Mouse (Mus musculus): Measurements from ENCODE around the gene Lbh.
A peak's percentile ranks its signal among the peaks of the same experiment; 100 is the strongest.

The Lbh gene

DNA sequence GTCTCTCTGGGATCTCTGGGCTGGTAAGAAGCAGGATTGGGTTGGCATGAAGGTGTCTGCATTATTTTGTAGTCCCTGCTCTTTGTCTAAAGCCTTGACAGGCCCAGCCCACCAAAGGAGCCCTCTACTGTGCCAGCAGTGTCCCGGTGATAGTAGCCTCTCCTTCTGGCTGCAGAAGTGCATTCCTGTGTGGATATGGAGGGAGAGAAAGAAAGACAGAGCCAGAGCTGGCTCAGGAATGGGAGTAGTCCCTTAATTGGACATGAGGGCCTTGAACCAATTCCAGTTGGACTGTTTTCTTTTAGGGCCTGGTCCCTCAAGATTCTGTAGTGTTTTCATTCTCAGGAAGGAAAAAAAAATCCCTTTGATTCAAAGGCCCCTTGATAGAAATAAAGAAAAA lies 6.4 kb upstream of the Lbh start:
- DNase-seq (ENCODE audit: low spot score): no peak

DNA sequence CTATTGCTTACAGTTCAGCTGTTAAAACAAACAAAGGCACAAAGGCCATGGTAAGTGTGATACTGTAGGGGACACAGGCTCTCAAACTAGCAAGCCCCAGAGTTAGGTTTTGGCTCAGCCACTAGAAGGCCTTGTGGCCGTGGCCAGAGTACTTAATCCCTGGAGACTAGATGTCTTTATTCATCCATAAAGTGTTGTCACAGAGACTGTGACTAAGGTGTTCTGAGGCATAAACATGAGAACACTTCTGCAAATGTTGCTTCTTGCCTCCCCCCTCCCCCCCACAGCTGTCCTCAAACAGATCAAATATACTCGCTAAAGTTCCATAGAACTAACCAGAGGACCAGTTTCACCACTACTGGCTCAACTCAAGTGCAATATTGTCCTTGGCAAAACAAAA lies 4.0 kb upstream of the Lbh start:
- DNase-seq (ENCODE audit: low spot score): no peak

DNA sequence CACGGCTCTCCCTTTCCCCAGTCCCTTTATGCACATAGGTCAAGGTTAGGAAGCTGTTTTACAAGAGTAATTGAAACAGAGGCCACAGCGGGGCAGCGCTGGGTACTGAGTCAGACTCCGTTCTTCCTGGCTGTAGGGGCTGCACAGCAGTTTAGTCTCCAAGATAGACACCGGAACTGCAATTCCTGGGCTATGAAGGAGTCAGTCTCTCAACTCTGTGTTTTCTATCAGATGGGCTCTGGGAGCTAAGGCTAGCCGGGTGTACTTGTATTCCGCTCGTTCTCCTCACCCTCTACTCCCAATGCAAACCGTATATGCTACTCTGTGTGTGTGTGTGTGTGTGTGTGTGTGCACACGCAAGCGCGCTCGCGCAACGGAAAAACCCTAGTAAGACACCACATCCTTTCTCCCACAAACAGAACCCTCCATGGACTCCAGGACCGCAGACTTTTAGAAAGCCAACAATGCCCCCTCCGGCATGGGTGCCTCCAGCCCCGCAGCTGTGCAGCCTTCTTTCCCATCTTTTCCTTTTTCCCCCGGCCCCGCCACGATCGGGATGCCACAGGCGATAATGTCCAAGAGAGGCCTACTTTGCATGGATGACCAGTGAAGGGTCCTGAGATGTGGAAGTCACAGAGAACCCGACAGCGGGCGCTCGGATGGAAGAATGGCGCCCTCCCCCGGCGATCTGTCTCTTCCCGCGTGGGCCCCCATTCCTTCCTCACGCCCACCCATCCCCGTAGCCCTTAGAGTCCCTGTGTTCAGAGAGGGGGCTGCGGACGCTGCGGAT lies 669 bp upstream of the Lbh start:
- peak; percentile 64 for DNase-seq (ENCODE audit: low spot score)

DNA sequence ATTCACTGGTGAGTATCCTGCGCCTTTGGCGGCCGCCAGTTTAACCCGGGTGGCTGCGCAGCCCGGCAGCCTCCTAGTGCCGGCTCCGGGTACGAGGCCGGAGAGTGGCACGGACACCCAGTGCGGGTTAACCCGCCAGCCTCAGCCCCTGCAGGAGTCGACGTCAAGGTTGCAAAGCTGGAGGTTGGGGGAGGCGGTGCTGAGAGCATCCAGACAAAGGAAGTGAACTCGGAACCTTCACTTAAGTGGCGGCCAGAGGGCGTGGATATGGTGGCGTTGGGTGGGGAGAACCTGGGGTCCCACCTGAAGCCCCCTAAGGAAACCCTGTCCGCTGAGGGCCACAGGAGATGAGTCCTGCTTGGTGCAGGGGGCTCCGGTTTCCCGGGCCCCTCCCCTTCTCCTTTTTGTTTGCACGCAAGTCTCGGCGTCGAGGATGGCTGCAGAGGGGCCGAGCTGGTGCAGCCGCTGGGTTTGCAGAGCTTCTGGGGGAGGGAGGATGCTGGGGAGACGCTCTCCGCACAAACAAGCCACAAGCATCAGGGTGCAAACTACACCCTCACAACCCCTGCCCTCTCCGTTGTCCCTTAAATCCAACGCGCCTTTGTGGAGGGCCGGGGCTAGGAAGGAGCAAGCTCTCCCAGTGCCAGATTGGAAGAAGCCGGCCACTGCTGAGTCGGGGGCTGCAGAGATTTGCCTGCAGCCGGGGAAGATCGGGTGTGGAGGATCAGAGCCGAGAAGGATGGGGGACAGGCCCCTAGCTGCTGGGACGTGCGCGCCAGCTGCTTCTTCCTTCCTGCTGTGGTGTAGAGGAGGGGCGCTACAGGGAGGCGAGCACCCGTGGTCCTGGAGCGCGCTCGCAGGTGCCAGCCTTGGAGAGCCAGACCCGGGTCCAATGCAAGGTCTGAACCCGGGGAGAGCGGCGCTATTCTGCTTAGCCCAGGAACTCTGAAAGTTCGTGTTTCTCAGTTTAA lies 751 bp downstream of the Lbh start:
- peak; percentile 39 for DNase-seq (ENCODE audit: low spot score)

DNA sequence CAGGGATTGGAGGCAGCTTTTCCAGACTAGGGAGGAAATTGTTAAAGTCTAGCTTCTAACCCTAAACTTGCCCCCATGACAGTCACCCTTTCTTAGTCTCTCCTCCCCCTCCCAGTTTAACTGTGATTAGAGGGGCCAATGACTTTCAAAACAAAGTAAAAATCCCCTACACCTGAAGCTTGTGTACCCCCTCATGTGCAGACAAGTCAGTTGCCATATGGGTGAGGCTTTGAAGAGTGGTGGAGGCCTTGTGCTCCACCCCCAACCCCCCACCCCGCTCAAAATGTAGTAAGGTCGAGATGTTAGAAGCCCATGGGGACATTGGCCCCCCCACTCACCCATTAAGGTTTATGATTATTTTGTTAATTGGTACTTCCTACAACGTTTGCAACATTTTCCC lies 1.5 kb downstream of the Lbh start:
- DNase-seq (ENCODE audit: low spot score): no peak

DNA sequence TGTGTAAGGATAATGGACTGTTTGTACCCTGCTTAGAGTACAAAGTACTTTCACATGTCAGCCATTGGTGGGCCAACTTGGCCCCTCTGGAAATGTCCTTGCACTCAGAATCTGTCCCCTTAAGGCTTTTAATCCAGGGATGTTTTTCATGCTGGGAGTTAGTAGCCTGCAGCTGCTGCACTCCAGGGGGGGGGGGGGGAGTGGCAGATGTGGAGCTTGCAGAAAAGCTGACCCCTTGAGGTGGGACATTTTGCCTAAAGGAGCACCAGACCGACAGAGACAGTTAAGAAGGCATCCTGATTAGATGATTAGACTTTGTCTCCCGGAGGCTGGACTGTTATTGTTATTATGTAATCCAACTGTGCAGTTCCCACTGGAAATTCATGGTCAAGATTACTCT lies 2.3 kb downstream of the Lbh start:
- no peak for DNase-seq (ENCODE audit: low spot score)

DNA sequence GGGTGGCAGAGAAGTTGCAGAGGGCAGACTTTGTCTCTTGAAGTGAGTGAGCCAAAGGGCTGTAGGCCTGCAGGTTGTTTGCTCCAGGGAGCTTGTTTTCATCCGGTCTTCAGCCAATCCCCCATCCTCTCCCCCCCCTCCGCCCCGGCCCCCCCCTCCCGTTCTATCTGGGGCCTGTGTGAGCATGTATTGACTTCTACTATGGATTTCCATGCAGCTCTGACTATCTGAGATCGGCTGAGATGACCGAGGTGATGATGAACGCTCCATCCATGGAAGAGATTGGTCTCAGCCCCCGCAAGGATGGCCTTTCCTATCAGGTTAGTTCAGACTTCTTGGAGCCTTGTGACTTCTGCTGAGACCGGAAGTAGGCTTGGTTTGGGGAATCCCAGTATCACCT lies 2.9 kb downstream of the Lbh start:
- DNase-seq (ENCODE audit: low spot score): no peak

DNA sequence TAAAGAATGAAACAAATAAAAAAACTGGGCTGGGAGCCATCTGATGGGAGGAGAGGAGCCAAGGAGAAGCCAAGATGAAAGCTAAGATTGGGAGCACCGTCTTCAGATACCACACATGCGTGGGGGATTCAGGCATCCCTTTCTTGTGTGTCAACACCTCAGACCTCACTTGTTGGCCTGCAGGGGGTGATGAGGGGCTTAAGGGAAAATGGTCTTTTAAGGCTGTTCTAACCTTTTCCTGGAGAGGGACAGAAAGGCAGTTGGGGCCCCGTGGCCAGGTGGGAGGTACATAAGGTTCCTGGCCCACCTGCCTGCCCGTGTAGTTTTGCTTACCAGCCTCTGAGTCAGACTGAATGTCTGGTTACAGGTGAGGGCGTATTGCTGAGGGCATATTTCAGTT lies 4.1 kb downstream of the Lbh start:
- no peak for DNase-seq (ENCODE audit: low spot score)

DNA sequence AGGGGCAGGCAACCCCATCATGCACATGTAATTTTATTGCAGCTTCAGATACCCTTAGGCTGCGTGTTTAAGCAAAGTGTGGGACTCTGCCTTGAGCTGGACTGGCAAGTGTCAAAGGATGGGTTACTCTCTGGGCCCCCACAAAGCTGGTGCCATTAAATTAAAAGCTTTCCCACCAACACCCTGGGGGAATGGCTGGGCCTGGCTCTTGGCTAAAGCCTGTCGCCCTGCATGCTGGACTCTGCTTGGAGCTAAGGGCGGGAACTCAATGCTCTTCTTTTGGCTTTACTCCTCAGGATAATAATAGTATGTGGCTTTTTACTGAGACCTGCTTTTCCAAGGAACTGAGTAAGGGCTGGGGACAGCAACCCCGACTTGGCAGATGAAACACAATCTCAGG lies 5.2 kb downstream of the Lbh start:
- DNase-seq (ENCODE audit: low spot score): no peak

DNA sequence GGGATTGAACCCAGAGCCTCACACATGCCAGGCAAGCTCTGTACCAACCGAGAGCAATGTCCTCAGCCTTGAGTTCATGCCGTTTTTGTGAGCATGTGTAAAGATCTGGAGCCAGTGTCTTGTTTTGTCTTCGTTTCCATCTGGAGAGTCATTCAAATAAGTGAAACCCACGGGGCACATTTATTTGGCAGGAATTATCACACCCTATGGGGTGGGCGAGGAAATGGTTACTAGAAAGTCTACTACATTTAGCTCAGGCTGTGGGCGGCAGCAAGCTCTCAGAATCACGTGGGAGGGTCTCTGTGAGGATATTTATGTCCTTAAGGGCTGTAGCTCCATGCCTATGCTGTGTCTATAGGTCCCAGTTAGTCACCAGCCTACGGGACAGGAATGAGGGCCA lies 6.2 kb downstream of the Lbh start:
- no peak for DNase-seq (ENCODE audit: low spot score)

DNA sequence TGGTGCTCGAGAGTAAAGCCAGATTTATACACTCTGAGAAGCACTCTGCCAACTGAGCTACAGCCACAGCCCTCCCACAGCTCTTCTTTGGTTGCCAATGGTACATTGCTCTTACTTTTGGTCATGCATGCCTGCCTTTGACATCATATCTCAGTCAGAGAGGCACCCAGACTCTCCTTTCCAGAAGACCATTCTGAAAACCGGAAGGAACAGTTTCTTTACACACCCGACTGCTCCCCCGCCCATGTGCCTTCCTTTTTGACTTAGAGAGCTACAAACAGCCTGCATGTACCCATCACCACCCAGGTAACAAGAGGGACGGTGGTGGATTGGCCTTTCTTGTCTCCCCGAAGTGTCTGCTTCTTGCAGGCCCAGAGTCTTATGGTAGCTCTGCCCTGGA lies 7.0 kb downstream of the Lbh start:
- DNase-seq (ENCODE audit: low spot score): no peak

DNA sequence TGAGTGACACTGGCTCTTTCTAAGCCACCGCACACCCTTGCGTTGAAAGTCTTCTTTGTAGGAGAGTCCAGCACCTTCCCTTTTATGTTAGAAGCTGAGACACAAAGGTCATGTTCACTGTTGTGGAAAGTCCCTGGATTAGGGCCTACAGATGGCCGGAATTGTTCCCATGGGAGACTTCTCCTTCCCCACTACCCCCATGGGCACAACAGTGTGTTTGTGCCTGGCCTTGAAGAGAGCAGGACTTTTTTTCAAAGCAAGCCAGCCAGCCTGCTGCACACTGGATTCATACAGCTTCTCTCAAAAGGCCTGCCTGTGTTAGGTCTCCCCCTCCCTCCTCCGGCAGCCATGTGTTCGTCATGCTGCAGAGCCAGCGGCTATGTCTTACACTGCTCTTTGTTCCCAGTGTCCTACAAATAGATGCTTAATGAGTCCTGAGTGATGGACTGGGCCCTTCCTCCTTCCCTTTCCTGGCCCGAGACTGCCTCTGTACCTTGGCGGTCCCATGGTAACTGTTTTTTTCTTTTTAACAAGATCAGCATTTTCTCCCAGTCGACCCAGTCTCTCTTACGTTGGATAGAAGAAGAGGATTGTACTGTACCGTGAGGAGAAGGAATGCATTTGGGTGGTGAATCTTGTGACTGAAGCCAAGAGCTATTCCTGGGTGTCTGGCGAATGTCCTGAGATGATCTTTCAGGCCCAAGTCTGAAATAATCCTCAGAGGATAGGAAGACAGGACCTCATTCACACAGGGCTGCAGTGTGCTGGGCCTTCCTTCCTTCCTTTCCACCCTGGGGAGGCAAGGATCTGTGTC lies 7.9 kb downstream of the Lbh start:
- no peak for DNase-seq (ENCODE audit: low spot score)

DNA sequence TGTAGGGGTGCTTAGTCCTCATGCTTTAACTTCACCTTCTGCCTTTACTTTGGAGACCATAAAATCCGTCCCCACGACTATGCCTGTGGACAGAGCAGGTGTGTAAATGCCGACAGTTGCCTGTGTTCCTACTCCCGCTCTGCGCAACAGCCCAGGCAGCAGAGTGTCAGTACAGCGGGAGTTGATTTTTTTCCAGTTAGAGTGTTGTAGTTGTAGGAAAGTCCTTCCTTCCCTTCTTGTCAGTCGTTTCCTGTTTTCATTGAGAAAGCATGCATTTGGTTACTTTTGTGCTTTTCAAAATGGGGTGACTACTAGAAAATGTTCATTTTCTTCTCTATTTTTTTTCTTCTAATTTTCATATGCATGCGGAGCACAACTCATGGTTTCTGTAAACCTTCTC lies 8.9 kb downstream of the Lbh start:
- no peak for DNase-seq (ENCODE audit: low spot score)

DNA sequence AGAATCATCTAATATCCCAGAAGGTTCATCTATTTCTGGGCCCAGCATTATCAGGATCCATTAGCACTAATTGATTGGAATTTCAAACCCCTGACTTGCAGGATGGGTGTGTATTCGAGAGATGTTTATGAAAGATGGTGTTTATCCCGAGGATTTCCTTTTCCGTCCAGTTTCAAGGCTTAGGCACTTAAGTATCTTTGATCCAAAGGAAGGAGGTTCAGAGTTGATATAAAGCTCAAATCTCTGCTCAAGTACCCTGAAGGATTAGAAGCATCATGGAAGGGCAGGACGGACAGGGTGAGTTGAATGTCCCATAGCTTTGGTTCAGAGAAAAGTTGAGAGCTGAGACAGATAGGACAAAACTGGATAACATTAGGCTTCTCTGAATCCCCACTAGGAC lies 15.0 kb downstream of the Lbh start:
- DNase-seq (ENCODE audit: low spot score): no peak

DNA sequence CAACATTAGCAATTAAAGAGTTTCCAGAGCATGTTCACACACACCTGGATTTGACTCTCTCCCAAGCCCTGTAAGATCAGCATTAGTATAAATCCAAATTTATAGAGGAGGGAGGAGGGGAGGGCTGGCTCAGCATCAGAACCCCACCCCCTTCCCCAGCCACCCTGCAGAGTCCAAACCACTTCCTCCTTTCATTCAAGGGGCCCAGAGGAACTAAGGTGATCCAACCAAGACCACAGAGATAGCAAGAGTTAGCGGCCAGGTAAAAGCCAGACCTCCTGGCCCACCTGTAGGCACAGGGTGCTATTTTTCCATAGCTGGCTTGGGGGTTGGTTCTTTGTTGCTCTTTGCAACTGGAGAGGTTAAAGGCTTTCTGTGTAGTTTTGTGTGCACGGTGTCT lies 16.0 kb downstream of the Lbh start:
- no peak for DNase-seq (ENCODE audit: low spot score)

DNA sequence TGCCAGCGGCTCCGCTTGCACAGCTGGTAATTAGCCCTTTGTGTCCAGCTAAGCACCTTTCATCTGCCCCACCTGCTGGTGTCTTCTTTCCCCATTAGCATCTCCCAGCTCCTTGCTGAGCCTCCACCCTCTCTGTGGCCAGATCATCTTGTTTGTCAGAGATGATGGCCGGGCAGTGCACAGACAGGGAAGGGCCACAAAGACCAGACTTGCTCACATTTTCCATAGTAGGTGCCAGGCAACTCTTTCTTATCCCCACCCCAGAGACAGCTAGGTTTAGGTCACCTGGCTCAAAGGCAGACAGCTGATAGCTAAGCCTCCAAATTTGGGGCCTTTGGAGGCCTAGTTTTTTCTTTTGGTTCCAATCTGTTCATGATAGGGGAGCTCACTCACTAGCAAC lies 16.5 kb downstream of the Lbh start:
- DNase-seq (ENCODE audit: low spot score): no peak

DNA sequence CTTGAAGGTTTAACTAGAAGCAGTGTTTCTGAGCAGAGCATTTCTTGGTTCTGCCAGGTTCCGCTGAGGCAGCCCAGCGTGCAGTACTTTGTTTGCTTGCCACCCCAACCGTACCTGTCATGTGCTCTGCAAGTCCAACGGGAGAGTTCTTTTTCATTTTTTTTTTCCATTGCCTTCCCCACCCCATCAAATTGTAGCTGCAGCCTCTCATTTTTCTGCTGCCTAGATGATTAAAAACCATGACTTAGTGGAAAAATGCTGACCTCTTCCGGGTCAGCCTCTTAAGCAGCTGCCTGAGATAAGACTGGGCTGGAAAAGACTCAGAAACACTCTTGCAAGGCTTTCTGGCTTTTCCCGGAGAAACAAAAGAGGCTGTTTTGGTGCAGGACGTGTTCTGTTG lies 17.8 kb downstream of the Lbh start:
- DNase-seq (ENCODE audit: low spot score): no peak

DNA sequence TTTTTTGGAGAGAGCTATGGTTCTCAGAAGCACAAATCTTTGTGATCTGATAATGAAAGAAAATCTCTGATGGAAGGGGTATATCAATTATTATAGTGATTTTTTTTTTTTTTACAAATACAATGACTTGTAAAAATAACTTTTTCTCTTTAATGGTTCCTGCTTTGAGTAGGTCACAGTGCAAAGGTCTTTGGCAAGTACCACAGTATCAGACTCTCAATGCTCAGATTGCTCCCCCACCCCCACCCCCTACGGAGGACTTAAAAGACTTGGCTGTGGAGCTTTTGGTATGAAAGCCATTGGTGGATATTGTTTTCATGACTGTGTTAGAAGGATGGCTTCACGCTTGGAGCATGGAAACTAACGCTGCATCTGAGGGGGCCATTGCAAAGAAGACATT lies 18.2 kb downstream of the Lbh start:
- no peak for DNase-seq (ENCODE audit: low spot score)

DNA sequence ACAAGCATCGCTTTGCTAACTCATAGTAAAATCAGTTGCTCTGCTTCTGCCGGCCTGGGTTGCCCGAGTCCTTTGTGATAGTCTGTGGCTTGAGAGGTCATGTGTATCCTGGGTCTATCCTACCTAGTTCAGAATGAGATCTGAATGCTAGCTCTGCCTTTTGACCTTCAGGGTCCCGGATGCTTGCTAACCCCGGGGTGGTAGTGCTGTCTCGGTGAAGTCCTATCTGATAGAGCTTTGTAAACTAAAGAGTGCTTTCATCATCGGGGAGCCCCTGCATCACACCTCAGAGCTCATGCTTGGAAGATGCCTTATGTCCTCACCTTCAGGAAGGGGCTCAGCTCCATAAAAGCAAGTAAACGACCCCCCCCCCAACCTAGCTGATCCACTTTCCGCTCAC lies 19.1 kb downstream of the Lbh start:
- no peak for DNase-seq (ENCODE audit: low spot score)

DNA sequence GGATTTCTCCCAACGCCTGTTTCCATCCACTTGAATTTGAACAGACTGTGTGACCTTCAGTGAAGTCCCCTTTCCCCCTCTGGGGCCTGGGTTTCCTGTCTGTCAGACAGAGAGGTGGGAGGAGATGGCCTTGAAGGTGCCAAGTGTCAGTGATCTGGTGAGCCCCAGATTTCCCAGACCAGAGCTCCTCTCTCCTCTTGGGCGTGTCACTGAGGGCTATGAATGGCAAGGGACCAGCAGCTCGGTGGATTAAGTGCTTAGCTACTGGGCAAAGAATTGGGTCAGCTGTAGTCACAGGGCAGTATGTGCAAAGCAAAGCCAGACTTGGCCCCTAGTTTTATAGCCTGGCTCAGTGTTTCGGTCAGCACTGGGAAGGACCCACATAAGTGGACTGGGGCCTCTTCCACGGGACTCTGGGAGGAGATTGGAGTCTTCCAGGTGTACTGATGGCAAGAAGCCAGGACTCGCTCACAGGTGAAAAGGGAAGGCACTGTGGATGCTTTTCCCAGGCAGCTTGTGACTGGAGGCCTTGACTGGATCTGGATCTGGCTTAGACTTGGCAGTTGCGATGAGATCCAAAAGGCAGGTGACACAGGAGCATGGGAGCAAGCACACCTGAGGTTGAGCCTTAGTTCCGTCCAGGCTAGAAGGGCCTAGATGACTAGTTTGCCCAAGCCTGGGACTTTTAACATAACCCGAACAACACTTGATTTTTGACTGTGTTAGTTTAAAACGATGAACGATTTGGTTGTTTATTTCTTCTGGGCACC lies 20.1 kb downstream of the Lbh start:
- no peak for DNase-seq (ENCODE audit: low spot score)

DNA sequence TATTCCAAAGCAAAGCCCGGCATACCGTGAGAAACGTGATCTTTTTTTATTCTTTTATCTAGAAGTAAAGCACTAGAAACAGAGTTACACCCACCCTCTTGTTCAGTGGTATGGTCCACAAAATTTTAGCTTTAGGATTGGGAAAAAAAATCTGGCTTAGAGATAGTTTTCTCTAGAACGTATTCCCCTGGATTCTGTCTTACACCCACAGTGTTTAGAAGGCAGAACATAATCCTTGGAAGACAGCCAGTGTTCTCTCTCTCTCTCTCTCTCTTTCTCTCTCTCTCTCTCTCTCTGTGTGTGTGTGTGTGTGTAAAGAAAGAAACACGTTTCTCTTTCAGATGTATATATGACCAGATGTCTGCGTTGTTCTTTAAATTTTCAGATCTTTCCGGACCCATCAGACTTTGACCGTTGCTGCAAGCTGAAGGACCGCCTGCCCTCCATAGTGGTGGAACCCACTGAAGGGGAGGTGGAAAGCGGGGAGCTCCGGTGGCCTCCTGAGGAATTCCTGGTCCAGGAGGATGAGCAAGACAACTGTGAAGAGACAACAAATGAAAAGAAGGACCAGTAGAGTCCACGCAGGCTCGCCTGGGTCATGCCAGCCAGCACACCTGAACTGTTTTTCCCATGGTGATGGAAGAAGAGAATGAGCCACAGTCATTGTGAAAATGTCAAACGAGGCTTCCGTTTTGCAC lies 20.9 kb downstream of the Lbh start:
- DNase-seq (ENCODE audit: low spot score): no peak

All from MN1 (cell line).